Mouse (Mus musculus): ENCODE data around the gene Aff4.

The Aff4 gene

GRCm38 (mm10) chr11:53463551-53464424 is 113.2 kb downstream of the Aff4 start:
- DNase-seq: peak; percentile 14

- DNase-seq: peak; percentile 81
Observed at GRCm38 (mm10) chr11:53466231-53466971, 115.8 kb downstream of the Aff4 start.

GRCm38 (mm10) chr11:53469294-53469967 is 118.8 kb downstream of the Aff4 start:
- DNase-seq: no peak

- DNase-seq: peak; percentile 90
Observed at GRCm38 (mm10) chr11:53469968-53470695, 119.5 kb downstream of the Aff4 start, which contains the start of gene Gm9837. Gm9837 (minus strand) TSS chr11:53470479.

Measured in liver (tissue).